Mouse (Mus musculus) hindbrain, embryonic 13.5 days (tissue): ENCODE results near the gene Cttn. TPM values are rescaled to one million over a fixed set of nuclear protein-coding genes. Genes with fewer than 3 reads are reported as not detected.
A peak's percentile ranks its signal among the peaks of the same experiment; 100 is the strongest.

Experiments
- ATAC-seq: fragments of 200-750 bp; cut with Nextera tagmentation; 2 replicates; pipeline ENCODE4 v1.8.0; 2017; ENCODE audit warnings: moderate TSS enrichment; ENCODE audit not compliant: low FRiP score
- H3K27ac ChIP-seq: fragments of 300-500 bp; sonication (generic); 2 replicates; pipeline ENCODE4 v1.5.1; 2015; ENCODE audit warnings: inconsistent platforms, mild to moderate bottlenecking, moderate library complexity
- H3K27me3 ChIP-seq: fragments of 300-500 bp; sonication (generic); 2 replicates; pipeline ENCODE4 v1.6.1; 2015; ENCODE audit warnings: mild to moderate bottlenecking, inconsistent platforms
- H3K36me3 ChIP-seq: fragments of 300-500 bp; sonication (generic); 2 replicates; pipeline ENCODE4 v1.6.1; 2015; ENCODE audit warnings: mild to moderate bottlenecking, inconsistent platforms
- H3K4me1 ChIP-seq: fragments of 300-500 bp; sonication (generic); replicated peaks from 2 replicates; pipeline ENCODE4 v1.6.1; 2015; ENCODE audit warnings: inconsistent platforms
- H3K4me2 ChIP-seq: fragments of 300-500 bp; sonication (generic); 2 replicates; pipeline ENCODE4 v1.6.1; 2015; ENCODE audit warnings: inconsistent platforms, mild to moderate bottlenecking, moderate library complexity
- H3K4me3 ChIP-seq: fragments of 300-500 bp; sonication (generic); 2 replicates; pipeline ENCODE4 v1.5.1; 2015; ENCODE audit warnings: mild to moderate bottlenecking, inconsistent platforms
- H3K9ac ChIP-seq: fragments of 300-500 bp; sonication (generic); 2 replicates; pipeline ENCODE4 v1.6.1; 2015; ENCODE audit warnings: mild to moderate bottlenecking, inconsistent platforms
- H3K9me3 ChIP-seq: fragments of 300-500 bp; sonication (generic); 2 replicates; pipeline ENCODE4 v1.6.1; 2016; ENCODE audit warnings: inconsistent platforms
- WGBS: fragments of 180-500 bp; shearing (Covaris S2); methylation state at CpG from one replicate; pipeline ENCODE4 v1.1.7; 2015; 5-methylcytosine and 5-hydroxymethylcytosine counted together
- polyA plus RNA-seq: library from polyadenylated mRNA; unstranded; fragments of >200 nt; fragmentation: Nextera tagmentation; extraction: Ambion mirVana; gene quantifications from 2 replicates; pipeline ENCODE4 v1.2.1, GENCODE M21; 2015

The Cttn gene
- polyA plus RNA-seq: 181 and 185 TPM in 2 replicates

- H3K36me3 ChIP-seq: peaks cover 8% of the 10 kb centered on the region
- no peaks in the 10 kb centered on the region for H3K9me3 ChIP-seq
- H3K9ac ChIP-seq: peak within 1 kb of the TSS; percentile 98
- no peaks in the 10 kb centered on the region for H3K27me3 ChIP-seq
- peaks cover 27% of the 10 kb centered on the region for H3K4me1 ChIP-seq
- H3K27ac ChIP-seq: peak within 1 kb of the TSS; percentile 90
- ATAC-seq: peak; percentile 97
- under 1% methylated on average over 24 of the region's 30 CpGs for WGBS
- H3K4me3 ChIP-seq: peak within 1 kb of the TSS; percentile 91
- H3K4me2 ChIP-seq: peak within 1 kb of the TSS; percentile 94
Measured at GRCm38 (mm10) chr7:144470545-144471059, at the start of gene Cttn. Gene Cttn (minus strand): TSS chr7:144471009.

GRCm38 (mm10) chr7:144519852-144520251 lies 49.0 kb upstream of the Cttn start:
- H3K4me3 ChIP-seq: no peak overlapping the region
- H3K27me3 ChIP-seq: no peaks in the 10 kb centered on the region
- no peak overlapping the region for H3K9ac ChIP-seq
- 95% methylated on average over 5 of the region's 5 CpGs for WGBS
- no peak overlapping the region for H3K27ac ChIP-seq
- H3K9me3 ChIP-seq: no peaks in the 10 kb centered on the region
- peaks cover 51% of the 10 kb centered on the region for H3K36me3 ChIP-seq
- no peak for ATAC-seq
- no peak overlapping the region for H3K4me2 ChIP-seq
- no peaks in the 10 kb centered on the region; the same call in 1 of the 2 replicates for H3K4me1 ChIP-seq

DNA sequence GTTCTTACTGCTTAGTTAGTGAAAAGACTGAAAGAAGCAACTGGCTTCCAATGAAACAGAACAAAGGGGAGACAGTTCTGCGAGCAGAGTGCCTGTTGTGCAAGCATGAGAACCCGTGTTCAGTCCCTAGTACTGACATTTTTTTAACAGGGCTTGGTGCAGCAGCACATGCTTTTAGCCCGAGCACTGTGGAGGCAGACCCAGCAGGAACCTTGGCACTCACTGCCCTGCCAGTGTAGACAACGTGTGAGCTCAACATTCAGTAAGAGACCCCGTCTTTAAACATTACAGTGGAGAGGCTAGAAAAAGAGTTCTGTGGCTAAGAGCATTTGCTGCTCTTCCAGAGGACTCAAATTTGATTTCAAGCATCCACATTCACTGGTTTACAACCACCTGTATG lies 45.9 kb upstream of the Cttn start:
- H3K9me3 ChIP-seq: no peaks in the 10 kb centered on the region
- no peak overlapping the region for H3K27ac ChIP-seq
- H3K9ac ChIP-seq: no peak overlapping the region
- no peaks in the 10 kb centered on the region for H3K4me1 ChIP-seq
- H3K36me3 ChIP-seq: peaks cover 82% of the 10 kb centered on the region
- no peak overlapping the region for H3K4me3 ChIP-seq
- no peak for ATAC-seq
- H3K4me2 ChIP-seq: no peak overlapping the region
- H3K27me3 ChIP-seq: no peaks in the 10 kb centered on the region
- WGBS: 85% methylated on average over 5 of the region's 5 CpGs

DNA sequence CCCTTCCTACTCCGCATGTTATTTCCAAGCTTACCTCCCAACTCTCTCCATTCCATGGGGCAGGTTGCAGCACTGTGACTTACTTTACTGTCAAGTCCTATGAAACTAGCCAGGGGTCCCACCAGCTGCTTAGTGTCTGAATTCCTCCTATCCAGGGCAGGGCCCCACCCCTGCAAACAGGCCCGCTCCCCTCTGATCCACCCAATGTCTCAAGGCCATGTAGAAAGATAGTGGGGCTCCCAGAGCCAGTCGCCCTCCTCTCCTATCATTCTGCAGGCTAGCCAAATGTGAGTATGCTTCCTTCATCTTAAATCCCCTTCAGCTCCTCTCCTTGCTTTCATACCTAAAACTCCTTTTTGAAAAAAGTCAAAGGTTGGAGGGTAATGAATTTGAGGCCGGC lies 38.3 kb upstream of the Cttn start:
- no peak for ATAC-seq
- 99% methylated on average over 4 of the region's 4 CpGs for WGBS

GRCm38 (mm10) chr7:144506807-144507206 lies 36.0 kb upstream of the Cttn start:
- Histone ChIP-seq H3K36me3 (peaks cover 97% of the 10 kb centered on the region), H3K27me3 (no peaks in the 10 kb centered on the region), H3K4me2 (no peak overlapping the region), H3K9me3 (no peaks in the 10 kb centered on the region), H3K4me1 (no peaks in the 10 kb centered on the region), H3K9ac (no peak overlapping the region), H3K4me3 (no peak overlapping the region), H3K27ac (no peak overlapping the region)
- ATAC-seq: no peak
- WGBS: 100% methylated on average over 1 of the region's 1 CpGs

More for the DNA sequence above, 38.3 kb upstream of the Cttn start:
- Histone ChIP-seq H3K4me2 (no peak overlapping the region), H3K27ac (no peak overlapping the region), H3K4me3 (no peak overlapping the region), H3K9me3 (no peaks in the 10 kb centered on the region), H3K36me3 (peaks cover 97% of the 10 kb centered on the region), H3K4me1 (no peaks in the 10 kb centered on the region), H3K27me3 (no peaks in the 10 kb centered on the region), H3K9ac (no peak overlapping the region)

- Histone ChIP-seq H3K4me2 (no peak overlapping the region), H3K36me3 (peaks cover 97% of the 10 kb centered on the region), H3K27ac (no peak overlapping the region), H3K4me3 (no peak overlapping the region), H3K9me3 (no peaks in the 10 kb centered on the region), H3K9ac (no peak overlapping the region), H3K27me3 (no peaks in the 10 kb centered on the region), H3K4me1 (no peaks in the 10 kb centered on the region)
- no peak for ATAC-seq
- 88% methylated on average over 4 of the region's 4 CpGs for WGBS
Measured at GRCm38 (mm10) chr7:144503959-144504358, 33.1 kb upstream of the Cttn start.

DNA sequence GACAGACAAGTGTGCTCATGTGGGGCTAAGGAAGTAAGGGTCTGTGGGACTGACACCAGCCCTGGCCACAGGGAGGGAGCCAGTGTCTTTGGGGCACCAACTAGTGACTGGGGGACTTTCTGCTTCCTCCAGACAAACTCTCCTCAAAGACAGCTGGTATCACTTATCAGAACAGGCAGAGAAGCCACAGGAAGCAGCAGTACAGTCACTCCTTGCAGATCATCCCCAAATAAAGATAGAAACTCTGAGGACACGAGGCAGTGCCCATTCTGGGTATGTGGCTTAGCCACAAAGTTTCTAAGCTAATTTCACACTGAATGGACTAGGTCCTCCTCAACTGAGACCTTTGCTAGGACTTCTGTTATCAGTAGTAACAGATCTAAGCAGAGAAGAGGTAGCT lies 22.1 kb upstream of the Cttn start:
- H3K9me3 ChIP-seq: no peaks in the 10 kb centered on the region
- H3K27me3 ChIP-seq: no peaks in the 10 kb centered on the region
- no peak for ATAC-seq
- peaks cover 94% of the 10 kb centered on the region for H3K36me3 ChIP-seq
- H3K27ac ChIP-seq: no peak overlapping the region
- H3K9ac ChIP-seq: no peak overlapping the region
- H3K4me1 ChIP-seq: no peaks in the 10 kb centered on the region
- no peak overlapping the region for H3K4me2 ChIP-seq
- 81% methylated on average over 1 of the region's 1 CpGs for WGBS
- no peak overlapping the region for H3K4me3 ChIP-seq

GRCm38 (mm10) chr7:144490201-144490873 lies 19.5 kb upstream of the Cttn start:
- no peak for ATAC-seq
- Histone ChIP-seq H3K27ac (no peak overlapping the region), H3K4me2 (no peak overlapping the region), H3K36me3 (peaks cover 88% of the 10 kb centered on the region), H3K4me1 (no peaks in the 10 kb centered on the region), H3K4me3 (no peak overlapping the region), H3K9me3 (no peaks in the 10 kb centered on the region), H3K27me3 (no peaks in the 10 kb centered on the region), H3K9ac (no peak overlapping the region)
- WGBS: 94% methylated on average over 8 of the region's 8 CpGs

DNA sequence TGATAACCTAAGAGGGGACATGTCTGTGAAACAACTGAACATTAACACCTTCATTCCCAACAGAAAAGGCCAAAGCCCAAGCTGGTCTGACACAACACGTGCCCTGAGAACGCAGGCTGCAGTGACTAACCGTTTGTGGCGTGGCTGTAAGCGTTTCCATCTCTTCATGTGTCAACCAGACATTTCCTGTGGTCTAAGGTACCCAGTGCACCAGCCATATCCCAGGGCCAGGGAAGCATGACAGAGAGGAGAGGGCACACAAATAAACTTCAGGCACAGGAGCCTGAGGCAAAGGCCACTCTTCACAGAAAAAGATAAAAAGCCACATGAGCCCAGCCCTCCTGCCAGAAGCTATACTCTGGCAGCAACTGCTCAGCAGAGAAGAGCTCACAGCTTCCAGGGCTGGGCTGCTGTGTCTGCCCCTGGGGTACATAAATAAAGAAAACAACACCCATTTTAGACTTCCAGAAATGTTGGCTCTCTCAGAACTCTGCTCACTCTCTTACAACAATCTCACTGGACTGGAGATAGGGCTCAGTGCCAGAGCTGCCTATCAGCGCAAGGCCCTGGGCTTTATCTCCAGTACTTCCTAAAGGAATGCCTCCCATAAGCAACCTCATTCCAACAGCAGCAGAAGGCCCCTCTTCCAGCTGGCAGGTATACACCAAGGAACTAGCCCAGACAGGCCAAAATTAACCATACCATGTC lies 18.4 kb upstream of the Cttn start:
- no peaks in the 10 kb centered on the region for H3K4me1 ChIP-seq
- 92% methylated on average over 6 of the region's 6 CpGs for WGBS
- H3K36me3 ChIP-seq: peaks cover 90% of the 10 kb centered on the region
- H3K4me3 ChIP-seq: no peak overlapping the region
- H3K4me2 ChIP-seq: no peak overlapping the region
- no peak overlapping the region for H3K9ac ChIP-seq
- H3K27ac ChIP-seq: no peak overlapping the region
- no peaks in the 10 kb centered on the region for H3K9me3 ChIP-seq
- no peak for ATAC-seq
- no peaks in the 10 kb centered on the region for H3K27me3 ChIP-seq

GRCm38 (mm10) chr7:144480314-144480713 lies 9.5 kb upstream of the Cttn start:
- H3K4me2 ChIP-seq: no peak overlapping the region
- no peaks in the 10 kb centered on the region for H3K27me3 ChIP-seq
- no peak for ATAC-seq
- no peaks in the 10 kb centered on the region for H3K4me1 ChIP-seq
- H3K9ac ChIP-seq: no peak overlapping the region
- no peaks in the 10 kb centered on the region for H3K9me3 ChIP-seq
- H3K36me3 ChIP-seq: peaks cover 90% of the 10 kb centered on the region
- no peak overlapping the region for H3K4me3 ChIP-seq
- no peak overlapping the region for H3K27ac ChIP-seq

- Histone ChIP-seq H3K27ac (no peak overlapping the region), H3K36me3 (peaks cover 83% of the 10 kb centered on the region), H3K27me3 (no peaks in the 10 kb centered on the region), H3K4me1 (no peaks in the 10 kb centered on the region), H3K9ac (no peak overlapping the region), H3K4me2 (no peak overlapping the region), H3K9me3 (no peaks in the 10 kb centered on the region), H3K4me3 (no peak overlapping the region)
- ATAC-seq: no peak
- WGBS: 94% methylated on average over 1 of the region's 1 CpGs
Measured at GRCm38 (mm10) chr7:144479569-144479968, 8.8 kb upstream of the Cttn start.

DNA sequence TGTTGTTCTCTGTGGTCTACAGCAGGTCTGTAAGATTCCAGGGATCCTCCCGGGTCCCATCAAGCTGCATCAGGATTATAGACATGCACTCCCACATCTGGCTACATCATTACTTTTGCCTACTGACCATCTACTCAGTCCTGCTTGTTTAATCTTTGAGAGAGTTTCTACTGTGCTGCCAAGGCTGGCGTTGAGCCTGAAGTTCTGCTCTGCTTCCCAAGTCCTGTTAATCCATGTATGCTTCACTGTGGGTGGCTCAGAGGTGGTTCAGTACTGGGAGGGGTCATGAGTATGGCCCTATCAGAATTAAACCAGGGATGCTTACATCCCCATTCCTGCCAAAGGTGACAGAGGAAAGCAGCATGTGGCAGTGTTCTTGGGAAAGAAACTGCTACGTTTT lies 4.9 kb upstream of the Cttn start:
- WGBS: 92% methylated on average over 3 of the region's 3 CpGs
- peaks cover 45% of the 10 kb centered on the region for H3K36me3 ChIP-seq

DNA sequence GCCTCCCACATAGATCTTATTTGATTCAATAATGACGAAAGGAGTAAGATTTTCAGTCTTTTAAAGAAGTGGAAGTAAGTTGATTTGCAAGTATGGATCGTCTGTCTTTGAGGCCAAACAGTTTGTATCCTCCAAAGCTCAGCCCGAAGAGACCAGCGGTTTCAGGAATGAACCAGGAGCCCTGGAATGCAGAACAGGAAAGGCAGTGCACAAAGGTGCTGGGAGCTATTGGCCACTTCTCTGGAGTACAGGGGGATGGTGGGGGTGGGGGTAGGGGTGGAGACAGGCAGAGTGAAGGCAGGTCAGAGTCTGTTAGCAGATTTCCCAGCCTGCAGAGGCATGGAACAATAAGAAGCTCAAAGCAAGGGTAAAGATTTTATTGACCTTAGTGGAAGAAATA lies 2.7 kb upstream of the Cttn start:
- WGBS: 72% methylated on average over 4 of the region's 4 CpGs
- Histone ChIP-seq H3K36me3 (peaks cover 23% of the 10 kb centered on the region), H3K9ac (no peak overlapping the region), H3K4me1 (peaks cover 20% of the 10 kb centered on the region), H3K9me3 (no peaks in the 10 kb centered on the region), H3K4me3 (no peak overlapping the region), H3K4me2 (no peak overlapping the region), H3K27ac (no peak overlapping the region), H3K27me3 (no peaks in the 10 kb centered on the region)
- ATAC-seq: no peak

More for the DNA sequence above, 4.9 kb upstream of the Cttn start:
- H3K4me2 ChIP-seq: no peak overlapping the region
- no peak overlapping the region for H3K4me3 ChIP-seq
- peaks cover 5% of the 10 kb centered on the region; the same call in 1 of the 2 replicates for H3K4me1 ChIP-seq
- no peaks in the 10 kb centered on the region for H3K27me3 ChIP-seq
- H3K9me3 ChIP-seq: no peaks in the 10 kb centered on the region
- no peak for ATAC-seq
- H3K9ac ChIP-seq: no peak overlapping the region
- no peak overlapping the region for H3K27ac ChIP-seq
